Mouse (Mus musculus): ENCODE results near the gene Gm49394. TPM values are rescaled to one million over a fixed set of nuclear protein-coding genes. Genes with fewer than 3 reads are reported as not detected.

The Gm49394 gene
- total RNA-seq (2017): not detected in 2 replicates

DNA sequence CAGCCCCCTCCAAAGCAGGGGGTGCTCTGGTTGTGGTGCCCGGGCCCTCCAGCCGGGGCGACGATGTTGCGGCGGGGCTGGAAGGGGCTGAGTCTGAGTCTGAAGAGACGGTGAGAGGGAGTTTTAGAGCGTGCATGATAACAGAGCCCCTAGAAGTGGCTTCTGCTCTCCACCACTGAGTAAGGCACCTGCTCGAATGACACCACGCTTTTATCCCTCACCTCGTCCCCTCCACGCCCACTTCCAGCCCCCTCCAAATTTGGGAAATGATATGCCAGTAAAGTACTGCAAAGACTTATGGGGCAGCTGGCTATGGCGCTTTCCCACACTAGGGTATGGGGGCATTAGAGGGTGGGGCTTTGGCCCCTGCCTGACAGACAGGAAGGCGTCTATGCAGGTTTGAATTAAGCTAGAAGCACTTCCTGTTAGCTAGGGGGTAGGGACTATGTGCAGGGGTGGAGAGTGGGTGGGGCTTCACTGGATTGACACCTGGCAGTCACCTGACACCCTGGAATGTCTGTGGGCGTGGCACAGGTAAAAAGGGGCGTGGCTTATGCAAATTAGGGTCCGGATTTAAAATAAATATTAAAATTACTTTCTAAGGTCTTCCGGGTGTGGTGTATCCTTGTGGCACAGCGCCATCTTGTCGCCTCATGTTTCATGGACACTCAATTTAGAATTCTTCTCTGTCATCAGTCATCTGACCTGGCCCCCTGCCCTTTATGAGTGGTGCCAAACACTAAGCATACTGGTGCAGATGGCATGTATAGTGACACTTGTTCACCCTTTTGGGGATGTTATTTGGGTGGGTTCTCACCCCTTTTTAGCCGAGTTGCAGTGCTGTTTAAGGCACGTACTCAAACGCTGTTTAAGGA is at the start of gene Gm49394:
TSS of gene Gm49394 (minus strand) at position 192 of the 875 bp plus-strand sequence.
- no peak for ATAC-seq (ENCODE audit: extremely low read depth, insufficient number of reproducible peaks, low FRiP score, poor library complexity, severe bottlenecking)

DNA sequence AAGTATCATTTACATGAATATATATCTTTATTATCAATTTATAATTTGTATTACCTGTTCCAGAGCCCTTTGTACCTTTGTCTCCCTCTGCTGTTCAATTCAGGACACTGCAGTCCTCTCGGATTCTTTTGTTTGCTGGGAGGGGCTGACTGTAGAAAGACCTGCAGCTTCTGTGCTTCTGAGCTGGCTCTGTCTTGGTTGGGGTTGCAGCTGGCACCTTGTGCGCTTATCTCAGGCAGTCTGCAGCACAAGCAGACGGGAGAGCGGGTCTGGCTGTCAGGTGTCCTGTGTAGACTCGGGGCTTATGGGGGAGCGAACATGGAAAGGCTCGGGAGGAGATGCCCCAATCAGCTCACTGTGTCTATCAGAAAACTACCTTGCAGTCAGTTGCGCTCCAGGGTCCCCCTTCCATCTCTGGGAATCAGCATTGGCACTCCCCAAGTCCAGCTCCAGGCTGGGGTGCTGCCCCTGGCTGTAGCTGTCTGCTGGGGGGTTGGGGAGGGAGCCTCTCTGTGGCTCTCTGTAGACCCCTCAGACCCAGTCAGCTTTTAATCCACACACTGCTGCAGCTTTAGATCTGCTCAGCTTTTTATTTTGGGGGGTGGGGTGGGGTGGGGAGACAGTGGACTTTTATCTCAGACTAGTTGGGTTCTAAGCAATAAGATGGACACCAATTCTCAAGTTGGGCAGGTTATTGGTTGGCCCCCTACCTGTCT is 45.2 kb upstream of the Gm49394 start:
- ATAC-seq (ENCODE audit: extremely low read depth, insufficient number of reproducible peaks, low FRiP score, poor library complexity, severe bottlenecking): no peak

DNA sequence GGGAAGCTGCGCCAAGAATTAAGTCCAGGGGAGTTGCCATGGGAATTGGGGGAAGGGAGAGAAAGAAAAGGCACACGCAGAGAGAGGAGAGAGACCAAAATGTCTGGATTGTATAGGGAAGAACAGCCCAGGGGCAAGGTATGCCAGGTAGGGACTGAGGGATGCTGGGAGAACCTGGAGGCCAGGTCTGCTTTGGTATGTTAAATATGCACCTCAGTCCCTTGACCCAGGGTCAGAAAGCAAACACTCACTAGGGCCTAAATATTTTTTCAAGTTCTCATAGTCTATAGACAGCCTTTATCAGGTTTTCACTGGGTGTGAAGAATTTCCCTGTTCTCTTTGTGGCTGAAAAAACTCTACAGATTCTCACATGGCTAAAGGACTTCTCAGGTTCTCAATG is 37.1 kb upstream of the Gm49394 start:
- no peak for ATAC-seq (ENCODE audit: extremely low read depth, insufficient number of reproducible peaks, low FRiP score, poor library complexity, severe bottlenecking)

DNA sequence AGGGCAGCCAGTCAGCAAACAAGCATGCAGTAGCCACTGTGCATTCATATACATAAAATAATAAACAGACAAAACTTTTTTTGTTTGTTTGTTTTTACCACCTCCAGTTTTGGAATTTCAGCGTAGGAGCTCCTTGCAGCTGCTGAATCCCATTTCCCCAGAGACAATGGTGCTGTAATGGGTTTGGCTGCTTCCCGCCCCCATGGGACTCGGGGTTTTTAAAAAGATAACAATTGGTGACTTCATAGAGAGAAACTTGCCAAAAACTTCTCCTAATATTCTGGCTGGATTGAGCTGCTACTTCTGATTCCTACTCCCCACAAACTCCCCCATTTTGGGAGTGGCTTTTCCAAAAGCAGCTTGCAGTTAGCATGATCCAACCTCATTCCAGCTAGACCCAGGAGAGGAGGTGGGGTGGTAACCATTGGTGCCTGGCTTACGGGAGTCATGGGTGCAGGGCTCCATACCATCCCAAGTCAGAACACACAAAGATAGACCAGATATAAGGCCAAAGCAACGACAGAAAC is 29.7 kb upstream of the Gm49394 start:
- no peak for ATAC-seq (ENCODE audit: extremely low read depth, insufficient number of reproducible peaks, low FRiP score, poor library complexity, severe bottlenecking)

DNA sequence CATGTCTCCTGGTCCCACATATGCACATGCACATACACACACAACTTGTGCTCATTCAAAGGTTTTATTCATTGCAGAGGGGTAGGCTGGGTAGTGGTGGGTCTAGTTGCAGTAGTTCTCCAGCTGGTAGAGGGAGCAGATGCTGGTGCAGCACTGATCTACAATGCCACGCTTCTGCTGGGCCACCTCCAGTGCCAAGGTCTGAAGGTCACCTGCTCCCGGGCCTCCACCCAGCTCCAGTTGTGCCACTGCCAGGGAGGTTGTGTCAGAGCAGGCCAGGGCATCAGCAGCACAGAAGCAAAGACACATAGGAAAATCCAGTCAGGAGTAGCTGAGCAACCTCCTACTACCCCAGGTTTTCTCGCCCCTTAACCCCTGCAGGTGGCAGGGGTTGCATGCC is 8.9 kb upstream of the Gm49394 start:
- no peak for ATAC-seq (ENCODE audit: extremely low read depth, insufficient number of reproducible peaks, low FRiP score, poor library complexity, severe bottlenecking)

DNA sequence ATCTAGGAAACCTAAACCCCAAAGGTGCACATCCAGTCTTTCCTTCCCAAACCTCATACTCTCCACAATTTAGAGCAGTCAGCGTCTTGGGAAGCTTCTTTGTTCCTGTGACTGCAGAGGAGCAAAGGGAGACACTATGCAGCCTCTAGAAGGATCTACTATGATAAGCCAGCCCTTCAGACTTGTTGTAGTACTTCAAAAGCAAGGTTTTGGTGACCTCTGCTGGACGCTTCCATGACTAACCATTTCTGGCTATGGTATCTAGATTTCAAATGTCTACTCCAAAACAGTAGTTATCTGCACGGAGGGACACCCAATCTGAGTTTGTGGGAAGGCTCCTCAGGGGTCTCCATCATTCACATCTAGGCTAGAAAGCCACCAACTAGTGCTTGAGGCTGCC is 5.9 kb upstream of the Gm49394 start:
- ATAC-seq (ENCODE audit: extremely low read depth, insufficient number of reproducible peaks, low FRiP score, poor library complexity, severe bottlenecking): no peak

DNA sequence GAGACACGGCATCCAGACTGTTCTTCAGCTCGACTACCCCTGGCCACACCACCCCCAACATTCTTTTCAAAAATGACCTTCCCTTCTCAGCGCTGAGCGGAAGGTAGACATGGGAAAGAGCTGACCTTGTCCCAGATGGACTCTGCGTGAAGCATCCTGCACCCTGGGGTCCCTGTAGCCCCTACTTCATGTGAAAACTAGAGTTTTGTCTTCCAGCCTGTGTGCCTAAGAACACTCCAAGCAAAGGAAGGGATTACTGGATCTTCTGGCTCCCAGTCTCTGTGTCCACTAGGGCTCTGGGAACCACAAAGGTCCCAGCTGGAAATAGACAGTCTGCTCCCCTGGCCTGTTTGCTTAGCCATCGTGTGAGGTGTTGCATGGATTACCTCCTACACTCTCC is 5.4 kb upstream of the Gm49394 start:
- ATAC-seq (ENCODE audit: extremely low read depth, insufficient number of reproducible peaks, low FRiP score, poor library complexity, severe bottlenecking): no peak

DNA sequence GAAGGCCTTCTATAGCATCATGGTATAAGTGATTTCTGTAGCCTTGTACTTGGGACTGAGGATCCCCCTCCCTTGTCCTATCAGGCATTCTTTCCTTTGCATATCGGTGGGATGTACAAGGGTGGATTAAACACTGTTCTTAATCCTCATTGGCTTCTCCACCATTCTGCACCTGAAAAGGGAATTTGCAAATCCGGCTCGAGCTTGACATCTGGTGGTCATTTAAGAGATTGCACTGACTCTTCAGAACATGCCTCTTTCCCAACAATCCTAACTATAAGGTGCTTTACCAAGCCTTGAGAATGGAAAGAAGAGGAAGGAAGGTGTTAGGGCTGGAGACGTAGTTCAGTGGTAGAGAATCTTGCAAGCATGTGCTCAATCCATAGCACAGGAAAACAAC is 2.4 kb upstream of the Gm49394 start:
- ATAC-seq (ENCODE audit: extremely low read depth, insufficient number of reproducible peaks, low FRiP score, poor library complexity, severe bottlenecking): no peak

DNA sequence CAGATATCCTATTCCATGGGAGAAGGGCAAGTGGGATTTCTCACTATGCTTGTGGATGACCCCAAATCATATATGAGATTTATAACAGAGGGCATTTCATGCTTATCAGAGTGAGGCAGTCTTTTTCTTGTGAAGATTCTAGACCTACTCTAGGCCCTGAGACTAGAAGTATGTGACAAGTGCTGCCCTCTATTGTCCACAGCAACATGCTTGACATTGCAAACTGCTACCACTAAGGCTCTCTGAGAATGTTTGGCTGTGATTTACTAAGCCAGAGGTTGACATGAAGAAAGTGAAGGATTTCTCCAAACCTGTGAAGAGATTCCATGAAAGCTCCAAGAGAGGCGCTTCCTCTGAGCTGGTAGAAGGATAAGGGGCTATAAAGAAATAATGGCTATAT is 1.3 kb upstream of the Gm49394 start:
- ATAC-seq (ENCODE audit: extremely low read depth, insufficient number of reproducible peaks, low FRiP score, poor library complexity, severe bottlenecking): no peak

DNA sequence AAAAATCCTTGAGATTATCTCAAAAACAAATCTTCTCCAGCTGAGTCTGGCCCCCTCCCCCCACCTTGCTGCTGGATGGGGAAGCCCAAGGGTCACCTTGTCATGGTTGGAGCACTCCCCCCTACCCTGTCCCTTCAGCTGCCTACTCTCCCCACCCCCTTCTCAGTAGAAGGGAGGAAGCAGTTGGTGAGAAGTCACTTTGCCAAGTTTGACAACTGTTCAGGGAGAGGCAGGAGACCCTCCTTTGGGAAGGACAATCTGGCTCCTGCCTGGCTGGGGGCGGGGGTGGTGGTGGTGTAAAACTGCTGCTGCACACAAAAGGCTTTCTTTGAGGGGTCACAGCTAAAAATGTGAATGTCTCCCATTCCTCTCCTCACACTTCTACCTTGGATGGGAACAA is 1.4 kb downstream of the Gm49394 start:
- ATAC-seq (ENCODE audit: extremely low read depth, insufficient number of reproducible peaks, low FRiP score, poor library complexity, severe bottlenecking): no peak

DNA sequence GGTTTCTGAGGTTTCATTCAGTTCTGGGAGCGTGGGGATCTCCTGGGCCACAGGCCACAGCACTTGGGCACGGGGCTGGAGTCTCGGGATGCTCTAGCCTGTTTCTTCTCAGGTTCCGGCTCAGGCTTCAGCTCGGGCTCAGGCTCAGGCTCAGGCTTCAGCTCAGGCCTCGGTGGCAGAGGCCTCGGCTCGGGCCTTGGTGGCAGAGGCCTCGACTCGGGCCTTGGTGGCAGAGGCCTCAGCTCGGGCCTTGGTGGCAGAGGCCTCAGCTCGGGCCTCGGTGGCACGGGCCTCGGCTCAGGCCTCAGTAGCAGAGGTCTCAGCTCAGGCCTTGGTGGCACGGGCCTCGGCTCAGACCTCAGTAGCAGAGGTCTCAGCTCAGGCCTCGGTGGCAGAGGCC is 2.2 kb downstream of the Gm49394 start:
- no peak for ATAC-seq (ENCODE audit: extremely low read depth, insufficient number of reproducible peaks, low FRiP score, poor library complexity, severe bottlenecking)

DNA sequence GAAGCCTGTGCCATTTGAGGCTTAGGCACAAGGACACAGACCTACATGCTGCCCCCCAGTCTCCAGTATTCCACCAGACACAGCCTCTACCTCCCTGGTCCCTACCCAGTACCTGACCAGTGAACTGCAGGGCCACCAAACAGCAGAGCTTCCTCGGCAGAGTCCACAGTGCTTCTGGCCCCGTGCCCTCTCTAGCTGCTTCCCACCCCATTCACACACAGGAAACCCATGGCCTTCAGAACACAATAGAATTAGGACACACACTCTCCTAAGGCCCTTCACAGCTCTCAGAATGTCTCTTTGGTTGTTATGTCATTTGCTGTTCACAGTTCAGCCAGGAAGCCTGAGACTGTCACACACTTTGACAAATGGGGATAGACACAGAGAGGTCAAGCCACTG is 3.1 kb downstream of the Gm49394 start, which contains the start of gene Igf2:
TSS of gene Igf2 (minus strand) at position 158 of the 400 bp plus-strand sequence.
- ATAC-seq (ENCODE audit: extremely low read depth, insufficient number of reproducible peaks, low FRiP score, poor library complexity, severe bottlenecking): no peak

DNA sequence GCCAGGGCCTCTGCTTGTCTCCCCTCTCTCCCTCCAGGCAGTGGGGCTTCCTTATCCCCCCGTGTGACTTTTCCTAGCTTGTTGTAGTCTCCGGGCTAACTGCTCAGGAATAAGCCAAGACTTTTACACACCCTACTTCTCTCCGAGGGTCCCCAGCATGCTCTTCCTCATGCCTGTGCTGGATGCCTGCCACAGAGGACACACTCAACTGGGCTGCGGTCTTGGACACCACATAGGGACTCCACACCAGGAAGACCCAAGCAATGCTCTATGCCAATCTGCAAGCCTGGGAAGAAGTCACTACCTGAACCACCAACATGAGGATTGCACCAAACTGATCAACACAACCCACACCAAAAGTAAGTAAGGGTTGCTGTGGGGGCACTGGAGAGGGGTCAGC is 3.6 kb downstream of the Gm49394 start:
- no peak for ATAC-seq (ENCODE audit: extremely low read depth, insufficient number of reproducible peaks, low FRiP score, poor library complexity, severe bottlenecking)

DNA sequence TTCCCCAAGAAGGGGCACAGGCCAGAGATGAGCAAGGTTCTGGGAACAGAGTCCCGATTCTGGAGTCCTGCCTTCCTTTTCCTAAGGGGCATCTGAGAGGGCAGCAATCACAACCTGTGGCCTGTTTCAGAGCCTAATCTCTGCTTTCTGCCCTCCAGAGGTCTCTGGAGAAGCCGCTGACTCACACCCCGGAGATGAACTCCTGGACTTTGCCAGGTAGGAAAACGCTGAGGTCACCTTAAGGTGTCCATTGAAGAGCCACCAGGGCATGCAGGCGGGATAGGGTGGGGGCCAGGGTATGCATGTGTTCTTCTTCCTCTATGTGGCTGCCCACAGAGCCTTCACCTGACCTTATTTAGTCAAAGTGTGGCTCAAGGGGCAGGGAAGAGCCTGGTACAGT is 4.4 kb downstream of the Gm49394 start:
- ATAC-seq (ENCODE audit: extremely low read depth, insufficient number of reproducible peaks, low FRiP score, poor library complexity, severe bottlenecking): no peak

DNA sequence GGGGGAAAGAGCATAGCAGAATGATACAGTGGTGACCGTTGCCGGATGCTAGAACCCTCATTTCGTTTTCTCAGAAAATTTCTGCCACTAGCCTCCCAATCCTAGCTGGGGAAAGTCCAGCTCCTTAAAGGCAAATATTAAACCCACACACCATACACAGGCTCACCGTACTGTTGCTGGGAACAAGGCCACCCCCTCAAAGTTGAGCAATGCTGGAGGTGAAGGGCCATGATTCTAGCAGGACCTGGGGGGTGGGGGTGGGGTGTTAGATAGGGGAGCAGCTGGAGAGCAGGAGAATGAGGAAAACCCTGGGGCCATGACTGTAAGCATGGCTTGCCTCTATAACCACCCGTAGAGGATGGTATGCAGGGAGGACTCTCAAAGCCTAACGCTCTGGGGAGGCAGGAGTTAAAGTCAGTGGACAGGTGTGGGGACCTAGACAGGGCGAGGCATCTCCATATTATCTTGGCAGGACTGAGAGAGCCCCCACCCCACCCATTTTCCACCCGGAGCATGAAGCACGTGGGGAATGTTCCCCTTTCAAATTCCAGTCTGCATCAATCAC is 5.2 kb downstream of the Gm49394 start:
- ATAC-seq (ENCODE audit: extremely low read depth, insufficient number of reproducible peaks, low FRiP score, poor library complexity, severe bottlenecking): no peak

DNA sequence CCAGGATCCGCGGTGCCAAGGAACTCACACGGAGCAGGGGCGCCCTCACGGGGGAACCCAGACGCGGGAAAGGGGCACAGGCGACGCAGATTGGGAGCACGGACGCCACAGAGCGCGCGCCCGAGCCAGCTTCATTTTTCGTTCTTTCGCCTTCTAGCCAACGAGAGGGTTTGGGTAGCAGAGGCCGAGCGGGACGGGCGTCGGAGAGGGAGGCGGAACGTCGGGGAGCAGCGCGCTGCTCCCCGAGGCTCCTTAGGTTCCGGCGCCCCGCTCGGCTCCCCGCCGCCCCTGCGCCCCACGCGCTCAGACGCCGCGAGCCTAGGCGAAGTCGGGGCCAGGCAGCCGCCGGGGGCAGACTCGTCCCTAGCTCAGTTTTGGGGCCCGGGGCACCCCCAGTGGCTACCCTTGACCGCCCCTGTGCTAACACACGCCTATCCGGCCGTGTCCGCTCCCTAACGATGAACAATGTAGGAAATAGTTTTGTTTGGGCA is 5.8 kb downstream of the Gm49394 start:
- no peak for ATAC-seq (ENCODE audit: extremely low read depth, insufficient number of reproducible peaks, low FRiP score, poor library complexity, severe bottlenecking)

DNA sequence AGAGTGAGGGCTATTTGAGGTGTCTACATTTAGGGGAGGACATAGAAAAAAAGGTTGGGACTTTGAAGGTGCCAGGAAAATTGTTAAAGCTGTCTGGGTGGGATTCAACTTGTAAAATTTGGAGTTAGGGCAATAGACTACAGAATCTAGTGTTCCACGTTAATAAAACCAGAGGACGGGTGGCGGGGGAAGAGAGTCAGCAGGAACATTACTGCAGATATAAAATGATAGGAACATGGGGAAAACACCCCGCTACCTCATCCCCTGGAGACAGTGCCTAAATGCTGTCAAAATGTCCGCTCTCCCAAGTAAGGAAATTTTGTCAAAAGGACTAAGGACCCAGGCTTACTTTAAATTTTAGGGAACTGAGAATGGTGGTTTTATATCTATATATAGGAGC is 6.6 kb downstream of the Gm49394 start:
- no peak for ATAC-seq (ENCODE audit: extremely low read depth, insufficient number of reproducible peaks, low FRiP score, poor library complexity, severe bottlenecking)

DNA sequence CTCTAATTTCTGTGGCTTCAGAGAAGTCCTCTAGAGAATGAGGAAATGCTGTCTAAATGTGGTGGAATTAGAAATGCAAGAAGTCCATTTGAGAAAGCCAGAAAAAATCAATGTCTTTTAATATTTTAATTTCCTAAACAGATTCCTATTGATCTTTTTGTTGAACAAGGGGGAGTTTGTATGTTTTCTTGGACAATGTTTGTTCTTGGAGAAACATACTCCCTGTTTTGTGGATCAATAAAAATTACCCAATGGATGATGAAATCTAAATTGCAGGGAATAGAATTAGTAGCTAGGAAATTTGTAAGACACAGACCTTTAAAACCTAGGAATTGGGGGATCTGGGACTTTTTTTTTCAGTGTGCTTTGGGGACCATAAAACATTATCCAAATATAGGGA is 7.9 kb downstream of the Gm49394 start:
- no peak for ATAC-seq (ENCODE audit: extremely low read depth, insufficient number of reproducible peaks, low FRiP score, poor library complexity, severe bottlenecking)

DNA sequence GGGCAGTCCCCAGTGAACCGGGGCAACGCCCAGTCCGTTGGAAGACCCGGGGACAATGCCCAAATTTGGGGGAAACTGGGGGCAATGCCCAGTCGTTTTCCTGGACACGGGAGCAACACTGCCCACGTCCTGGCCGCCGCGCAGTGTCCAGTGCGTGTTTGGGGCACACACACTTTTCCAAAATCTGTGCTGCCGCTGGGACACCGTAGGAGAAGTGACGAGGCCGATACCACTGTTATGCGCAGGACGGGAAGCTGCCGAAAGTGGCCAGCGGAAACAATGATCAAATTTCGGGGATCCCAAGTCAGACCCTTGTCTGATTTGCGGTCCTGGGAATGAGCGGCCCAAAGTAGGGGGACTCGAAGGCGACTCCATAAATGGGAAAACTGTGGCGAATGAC is 8.7 kb downstream of the Gm49394 start:
- no peak for ATAC-seq (ENCODE audit: extremely low read depth, insufficient number of reproducible peaks, low FRiP score, poor library complexity, severe bottlenecking)

DNA sequence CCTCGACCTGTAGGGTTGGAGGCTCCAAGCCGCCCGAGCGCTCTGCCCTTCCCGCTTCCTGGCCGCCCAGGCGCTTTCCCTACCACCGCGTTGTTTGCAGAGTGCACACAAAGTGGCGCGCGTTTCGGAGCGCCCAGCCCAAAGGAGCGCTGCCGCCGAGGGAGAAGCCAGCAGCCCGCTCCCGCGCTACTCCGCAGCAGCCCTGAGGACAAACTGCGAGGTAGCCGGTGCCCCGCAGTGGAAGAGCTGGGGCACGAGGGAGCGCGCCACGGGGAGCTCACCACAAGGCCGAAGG is 9.1 kb downstream of the Gm49394 start:
- no peak for ATAC-seq (ENCODE audit: extremely low read depth, insufficient number of reproducible peaks, low FRiP score, poor library complexity, severe bottlenecking)

Measured in neutrophil, adult 5-6 weeks (primary cell).